Mouse (Mus musculus) hindbrain, postnatal 0 days (tissue): Measurements from ENCODE around the gene Rpl10-ps3. TPM values are rescaled to one million over a fixed set of nuclear protein-coding genes. Genes with fewer than 3 reads are reported as not detected.

ENCODE experiments used
- ATAC-seq: fragments of 200-750 bp; cut with Nextera tagmentation; 2 replicates; pipeline ENCODE4 v1.8.0; 2017; ENCODE audit warnings: mild to moderate bottlenecking, moderate TSS enrichment, moderate library complexity
- DNase-seq: peaks from one replicate; pipeline ENCODE4 v3.0.0-alpha.2; 2015; ENCODE audit warnings: low spot score
- H3K27ac ChIP-seq: fragments of 300-500 bp; sonication (generic); 2 replicates; pipeline ENCODE4 v1.5.1; 2014; ENCODE audit warnings: mild to moderate bottlenecking
- H3K27me3 ChIP-seq: fragments of 300-500 bp; sonication (generic); 2 replicates; pipeline ENCODE4 v1.6.1; 2014; ENCODE audit warnings: low read length, mixed read lengths; ENCODE audit not compliant: insufficient read depth
- H3K36me3 ChIP-seq: fragments of 300-500 bp; sonication (generic); 2 replicates; pipeline ENCODE4 v1.6.1; 2014; ENCODE audit warnings: low read length, mixed read lengths; ENCODE audit not compliant: insufficient read depth
- H3K4me1 ChIP-seq: fragments of 300-500 bp; sonication (generic); 2 replicates; pipeline ENCODE4 v1.6.1; 2014; ENCODE audit warnings: antibody characterized with exemption, low read length, mixed read lengths; ENCODE audit not compliant: insufficient read depth
- H3K4me2 ChIP-seq: fragments of 300-500 bp; sonication (generic); 2 replicates; pipeline ENCODE4 v1.6.1; 2014; ENCODE audit warnings: low read depth, mild to moderate bottlenecking, low read length, moderate library complexity, mixed read lengths
- H3K4me3 ChIP-seq: fragments of 300-500 bp; sonication (generic); 2 replicates; pipeline ENCODE4 v1.5.1; 2014; ENCODE audit warnings: low read length
- H3K9ac ChIP-seq: fragments of 300-500 bp; sonication (generic); replicated peaks from 2 replicates; pipeline ENCODE4 v1.6.1; 2014; ENCODE audit warnings: mild to moderate bottlenecking, low read length, moderate library complexity, mixed read lengths
- H3K9me3 ChIP-seq: fragments of 300-500 bp; sonication (generic); 2 replicates; pipeline ENCODE4 v1.6.1; 2016; ENCODE audit warnings: low read length, mixed read lengths
- CTCF ChIP-seq: IDR thresholded peaks from 2 replicates; pipeline ENCODE4 v1.5.1; 2016; ENCODE audit warnings: antibody characterized with exemption, control low read depth, low read depth
- WGBS: fragments of 180-500 bp; shearing (Covaris S2); extraction: QIAGEN DNeasy Blood & Tissue Kit; methylation state at CpG from one replicate; pipeline ENCODE4 v1.1.7; 2014; 5-methylcytosine and 5-hydroxymethylcytosine counted together
- polyA plus RNA-seq: library from polyadenylated mRNA; unstranded; fragments of >200 nt; fragmentation: Nextera tagmentation; extraction: Ambion mirVana; gene quantifications from 2 replicates; pipeline ENCODE4 v1.2.1, GENCODE M21; 2015
- total RNA-seq: library from RNA; depleted of rRNA; stranded (reverse); fragments of >200 nt; gene quantifications from 2 replicates; pipeline ENCODE4 v1.2.3, GENCODE M21; 2014; rRNA removed

Rpl10-ps3 gene
- total and polyA plus RNA-seq, 2 experiments from 2014 or later, result 91.4 to 99.3 TPM

- no peak for TF ChIP-seq CTCF
- no peak for ATAC-seq
- Histone ChIP-seq H3K4me1 (peaks cover 5% of the 10 kb centered on the region; the same call in 1 of the 2 replicates), H3K4me3 (no peak overlapping the region), H3K9ac (no peak overlapping the region), H3K27ac (no peak overlapping the region), H3K36me3 (no peaks in the 10 kb centered on the region), H3K4me2 (no peak overlapping the region), H3K27me3 (no peaks in the 10 kb centered on the region), H3K9me3 (no peaks in the 10 kb centered on the region)
- WGBS, result 52% methylated on average over 3 of the region's 3 CpGs
- DNase-seq, result no peak
Observed at GRCm38 (mm10) chr9:50315650-50316049, 29.1 kb downstream of the Rpl10-ps3 start.

- 52% methylated on average over 6 of the region's 6 CpGs for WGBS
- no peaks in the 10 kb centered on the region for H3K36me3 ChIP-seq
- peaks cover 5% of the 10 kb centered on the region for H3K4me1 ChIP-seq
- no peak overlapping the region for H3K4me2 ChIP-seq
- H3K27ac ChIP-seq, result no peak overlapping the region
- no peak for DNase-seq
- no peak for ATAC-seq
- no peaks in the 10 kb centered on the region for H3K9me3 ChIP-seq
- TF ChIP-seq CTCF, result no peak
- no peak overlapping the region for H3K4me3 ChIP-seq
- no peak overlapping the region for H3K9ac ChIP-seq
- H3K27me3 ChIP-seq, result no peaks in the 10 kb centered on the region
Observed at GRCm38 (mm10) chr9:50311036-50311545, 33.7 kb downstream of the Rpl10-ps3 start.

- Histone ChIP-seq H3K4me2 (no peak overlapping the region), H3K4me3 (no peak overlapping the region), H3K36me3 (no peaks in the 10 kb centered on the region), H3K27ac (peak overlapping the region; percentile 83), H3K4me1 (peaks cover 21% of the 10 kb centered on the region), H3K9me3 (no peaks in the 10 kb centered on the region), H3K9ac (no peak overlapping the region), H3K27me3 (no peaks in the 10 kb centered on the region)
- no peak for TF ChIP-seq CTCF
- 25% methylated on average over 10 of the region's 10 CpGs for WGBS
- DNase-seq, result peak; percentile 83
- peak; percentile 95 for ATAC-seq
Observed at GRCm38 (mm10) chr9:50305666-50306402, 38.9 kb downstream of the Rpl10-ps3 start.

GRCm38 (mm10) chr9:50305046-50305445, 39.7 kb downstream of the Rpl10-ps3 start:
- DNase-seq (no peak), ATAC-seq (no peak)
- Histone ChIP-seq H3K27ac (peak overlapping the region; percentile 36; the same call in 1 of the 2 replicates), H3K4me3 (no peak overlapping the region), H3K9me3 (no peaks in the 10 kb centered on the region), H3K4me2 (no peak overlapping the region), H3K27me3 (no peaks in the 10 kb centered on the region), H3K9ac (no peak overlapping the region), H3K4me1 (peaks cover 21% of the 10 kb centered on the region), H3K36me3 (no peaks in the 10 kb centered on the region)
- TF ChIP-seq CTCF, result no peak
- 66% methylated on average over 2 of the region's 2 CpGs for WGBS

- no peak for ATAC-seq
- no peak overlapping the region for H3K9ac ChIP-seq
- DNase-seq, result no peak
- WGBS, result 37% methylated on average over 4 of the region's 4 CpGs
- no peak overlapping the region for H3K4me3 ChIP-seq
- H3K4me2 ChIP-seq, result no peak overlapping the region
- H3K9me3 ChIP-seq, result no peaks in the 10 kb centered on the region
- TF ChIP-seq CTCF, result no peak
- no peak overlapping the region for H3K27ac ChIP-seq
- peaks cover 21% of the 10 kb centered on the region for H3K4me1 ChIP-seq
- H3K36me3 ChIP-seq, result no peaks in the 10 kb centered on the region
- no peaks in the 10 kb centered on the region for H3K27me3 ChIP-seq
Observed at GRCm38 (mm10) chr9:50304004-50304403, 40.8 kb downstream of the Rpl10-ps3 start.

GRCm38 (mm10) chr9:50301722-50302121, 43.0 kb downstream of the Rpl10-ps3 start:
- no peaks in the 10 kb centered on the region for H3K27me3 ChIP-seq
- DNase-seq (peak; percentile 86), ATAC-seq (peak; percentile 61; the same call in 1 of the 2 replicates)
- no peak overlapping the region for H3K9ac ChIP-seq
- H3K36me3 ChIP-seq, result no peaks in the 10 kb centered on the region
- peak overlapping the region; percentile 64 for H3K27ac ChIP-seq
- H3K4me3 ChIP-seq, result no peak overlapping the region
- H3K9me3 ChIP-seq, result no peaks in the 10 kb centered on the region
- TF ChIP-seq CTCF, result no peak
- peaks cover 21% of the 10 kb centered on the region for H3K4me1 ChIP-seq
- H3K4me2 ChIP-seq, result no peak overlapping the region

- WGBS, result 44% methylated on average over 2 of the region's 2 CpGs
- H3K9me3 ChIP-seq, result no peaks in the 10 kb centered on the region
- no peaks in the 10 kb centered on the region for H3K27me3 ChIP-seq
- peaks cover 10% of the 10 kb centered on the region; the same call in 1 of the 2 replicates for H3K4me1 ChIP-seq
- DNase-seq, result no peak
- H3K27ac ChIP-seq, result no peak overlapping the region
- H3K36me3 ChIP-seq, result no peaks in the 10 kb centered on the region
- no peak for TF ChIP-seq CTCF
- H3K4me3 ChIP-seq, result no peak overlapping the region
- H3K4me2 ChIP-seq, result no peak overlapping the region
- no peak overlapping the region for H3K9ac ChIP-seq
- ATAC-seq, result no peak
Observed at GRCm38 (mm10) chr9:50298389-50298788, 46.4 kb downstream of the Rpl10-ps3 start.

Other genes starting within 250 kb of the Rpl10-ps3 start
- gene Plet1, start 149.6 kb upstream of the Rpl10-ps3 start, total RNA-seq, result 0.37 TPM in 1 of 2 replicates, not detected in the other
- gene Plet1, start 149.6 kb upstream of the Rpl10-ps3 start, polyA plus RNA-seq, result 0.86 and 1.0 TPM in 2 replicates
- 65.7 and 86.8 TPM in 2 replicates for gene Pts, start 183.8 kb upstream of the Rpl10-ps3 start, total RNA-seq
- 114 and 115 TPM in 2 replicates for gene Pts, start 183.8 kb upstream of the Rpl10-ps3 start, polyA plus RNA-seq
- gene Il18, start 209.9 kb upstream of the Rpl10-ps3 start, total RNA-seq, result 17.2 and 21.7 TPM in 2 replicates
- gene Il18, start 209.9 kb upstream of the Rpl10-ps3 start, polyA plus RNA-seq, result 38.0 and 39.5 TPM in 2 replicates
- 0.21 and 0.72 TPM in 2 replicates for gene Bco2, start 210.2 kb upstream of the Rpl10-ps3 start, total RNA-seq
- 0.48 and 0.64 TPM in 2 replicates for gene Bco2, start 210.2 kb upstream of the Rpl10-ps3 start, polyA plus RNA-seq
- gene Tex12, start 216.4 kb upstream of the Rpl10-ps3 start, total RNA-seq, result not detected in 2 replicates
- 0.21 and 0.34 TPM in 2 replicates for gene Tex12, start 216.4 kb upstream of the Rpl10-ps3 start, polyA plus RNA-seq